Mouse (Mus musculus) liver, postnatal 0 days (tissue): Measurements from ENCODE around the gene Fam222a.

Experiments
- CTCF ChIP-seq: sonication (generic); IDR thresholded peaks from 2 replicates; pipeline ENCODE4 v1.5.1; 2016; ENCODE audit warnings: antibody characterized with exemption, low read depth
- EP300 ChIP-seq: IDR thresholded peaks from 2 replicates; pipeline ENCODE4 v1.6.1; 2016; ENCODE audit warnings: antibody characterized with exemption, low read depth, mild to moderate bottlenecking

DNA sequence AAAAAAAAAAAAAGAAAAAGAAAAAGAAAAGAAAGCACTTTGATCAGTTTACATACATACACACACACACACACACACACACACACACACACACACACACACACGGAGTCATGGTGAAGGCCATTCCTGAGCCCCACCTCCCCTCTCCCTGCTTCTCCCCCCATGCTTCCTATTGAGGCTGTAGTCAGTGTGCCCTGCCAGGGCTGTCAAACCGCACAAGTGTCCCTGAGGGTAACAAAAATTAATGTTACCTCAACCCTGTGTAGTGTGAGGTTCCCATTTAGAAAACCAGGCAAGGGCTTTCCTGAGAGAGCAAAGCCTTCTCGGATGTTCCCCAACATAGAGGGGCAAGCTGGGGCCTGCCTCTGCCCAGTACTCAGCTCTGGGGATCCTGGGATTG is 18.0 kb upstream of the Fam222a start:
- TF ChIP-seq CTCF: no peak
- no peak for TF ChIP-seq EP300
